Mouse (Mus musculus): ENCODE results near the gene Hspb8. TPM values are rescaled to one million over a fixed set of nuclear protein-coding genes. Genes with fewer than 3 reads are reported as not detected.
"Not testable (repeated sequence)": the region's sequence is repeated elsewhere in the genome, so short reads cannot be mapped to it uniquely, and the experiment has no call there.

Gene Hspb8
- polyA plus RNA-seq, 1 experiment: 1.1 TPM

GRCm38 (mm10) chr5:116389321-116389720, 33.3 kb downstream of the Hspb8 start:
- Histone ChIP-seq H3K36me3 (ENCODE audit: control insufficient read depth, insufficient read depth, low read length) (no peaks in the 10 kb centered on the region), H3K4me3 (ENCODE audit: control insufficient read depth, low read depth, low read length) (no peak overlapping the region), H3K27me3 (ENCODE audit: control insufficient read depth, insufficient read depth, low read length) (no peaks in the 10 kb centered on the region), H3K4me1 (ENCODE audit: control insufficient read depth, insufficient read depth, low read length) (peaks cover 4% of the 10 kb centered on the region), H3K27ac (ENCODE audit: control insufficient read depth, insufficient read depth, low read depth, low read length) (no peak overlapping the region)
- TF ChIP-seq CTCF (IDR thresholded peaks at IDR 0.05; ENCODE audit: control insufficient read depth, insufficient read depth, insufficient replicate concordance, low read depth, low read length) (no peak), POLR2A (IDR thresholded peaks at IDR 0.05; ENCODE audit: control insufficient read depth, low read depth, low read length) (no peak)

DNA sequence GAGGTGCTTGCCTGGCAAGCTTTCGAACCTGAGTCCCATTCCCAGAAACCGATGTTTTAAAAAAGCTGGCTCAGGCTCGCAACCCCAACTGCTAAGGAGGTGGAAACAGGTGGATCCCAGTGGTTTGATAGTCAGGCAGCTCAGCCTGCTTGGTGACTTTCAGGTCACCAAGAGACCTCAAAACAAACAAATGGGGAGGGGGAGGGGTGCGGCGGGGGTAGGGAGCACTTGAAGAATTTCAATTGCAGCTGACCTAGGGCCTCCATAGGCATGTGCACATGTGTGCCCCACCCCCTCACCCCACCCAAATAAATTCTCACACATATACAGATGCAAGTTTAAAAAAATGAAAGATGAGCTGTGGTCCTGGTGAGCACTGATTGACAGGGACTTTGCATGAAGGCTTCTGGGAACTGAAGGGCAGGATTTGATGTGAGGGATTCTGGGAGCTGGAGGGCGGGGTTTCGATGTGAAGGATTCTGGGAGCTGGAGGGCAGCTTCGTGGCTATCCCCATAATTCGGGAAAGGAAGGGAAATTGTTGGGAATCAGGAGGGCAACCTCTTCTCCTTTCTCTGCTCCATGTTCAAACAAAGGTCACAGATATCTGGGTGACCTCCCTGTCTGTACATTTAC, 35.2 kb downstream of the Hspb8 start:
- TF ChIP-seq CTCF (IDR thresholded peaks at IDR 0.05; ENCODE audit: control insufficient read depth, insufficient read depth, insufficient replicate concordance, low read depth, low read length) (no peak), POLR2A (IDR thresholded peaks at IDR 0.05; ENCODE audit: control insufficient read depth, low read depth, low read length) (no peak)
- H3K4me3 ChIP-seq (ENCODE audit: control insufficient read depth, low read depth, low read length): no peak overlapping the region
- peaks cover 4% of the 10 kb centered on the region for H3K4me1 ChIP-seq (ENCODE audit: control insufficient read depth, insufficient read depth, low read length)
- H3K27ac ChIP-seq (ENCODE audit: control insufficient read depth, insufficient read depth, low read depth, low read length): no peak overlapping the region
- no peaks in the 10 kb centered on the region for H3K27me3 ChIP-seq (ENCODE audit: control insufficient read depth, insufficient read depth, low read length)
- H3K36me3 ChIP-seq (ENCODE audit: control insufficient read depth, insufficient read depth, low read length): no peaks in the 10 kb centered on the region

DNA sequence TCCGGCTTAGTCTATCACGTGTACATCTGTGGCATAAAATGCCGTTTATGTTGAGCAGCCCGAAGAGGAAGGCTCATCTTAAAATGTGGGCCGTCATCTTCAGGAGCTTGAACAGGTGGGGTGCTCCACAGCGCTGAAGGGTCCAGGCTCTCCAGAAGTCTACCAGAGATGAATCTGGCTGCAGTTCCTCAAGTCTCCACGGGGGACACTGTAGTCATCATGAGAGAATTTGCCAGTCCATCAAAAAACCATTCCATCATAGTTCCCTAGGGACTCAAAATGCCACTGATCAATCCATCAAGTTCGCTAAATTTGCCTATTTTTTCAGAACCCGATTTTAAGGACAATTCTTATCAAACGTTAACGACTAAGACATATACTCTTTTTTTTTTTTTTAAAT, 36.6 kb downstream of the Hspb8 start:
- Histone ChIP-seq H3K27ac (ENCODE audit: control insufficient read depth, insufficient read depth, low read depth, low read length) (no peak overlapping the region), H3K4me3 (ENCODE audit: control insufficient read depth, low read depth, low read length) (no peak overlapping the region; the same call in 1 of the 2 replicates), H3K4me1 (ENCODE audit: control insufficient read depth, insufficient read depth, low read length) (peaks cover 9% of the 10 kb centered on the region), H3K27me3 (ENCODE audit: control insufficient read depth, insufficient read depth, low read length) (no peaks in the 10 kb centered on the region; the same call in 1 of the 2 replicates), H3K36me3 (ENCODE audit: control insufficient read depth, insufficient read depth, low read length) (no peaks in the 10 kb centered on the region)
- TF ChIP-seq CTCF (IDR thresholded peaks at IDR 0.05; ENCODE audit: control insufficient read depth, insufficient read depth, insufficient replicate concordance, low read depth, low read length): peak; percentile 51; the same call in 1 of the 2 replicates
- no peak for TF ChIP-seq POLR2A (IDR thresholded peaks at IDR 0.05; ENCODE audit: control insufficient read depth, low read depth, low read length)

GRCm38 (mm10) chr5:116382646-116383045, 40.0 kb downstream of the Hspb8 start:
- not testable (repeated sequence) for H3K27me3 ChIP-seq (ENCODE audit: control insufficient read depth, insufficient read depth, low read length); H3K27ac ChIP-seq (ENCODE audit: control insufficient read depth, insufficient read depth, low read depth, low read length); H3K4me1 ChIP-seq (ENCODE audit: control insufficient read depth, insufficient read depth, low read length); H3K36me3 ChIP-seq (ENCODE audit: control insufficient read depth, insufficient read depth, low read length)
- H3K4me3 ChIP-seq (ENCODE audit: control insufficient read depth, low read depth, low read length): peak overlapping the region; percentile 70; the same call in 1 of the 2 replicates

DNA sequence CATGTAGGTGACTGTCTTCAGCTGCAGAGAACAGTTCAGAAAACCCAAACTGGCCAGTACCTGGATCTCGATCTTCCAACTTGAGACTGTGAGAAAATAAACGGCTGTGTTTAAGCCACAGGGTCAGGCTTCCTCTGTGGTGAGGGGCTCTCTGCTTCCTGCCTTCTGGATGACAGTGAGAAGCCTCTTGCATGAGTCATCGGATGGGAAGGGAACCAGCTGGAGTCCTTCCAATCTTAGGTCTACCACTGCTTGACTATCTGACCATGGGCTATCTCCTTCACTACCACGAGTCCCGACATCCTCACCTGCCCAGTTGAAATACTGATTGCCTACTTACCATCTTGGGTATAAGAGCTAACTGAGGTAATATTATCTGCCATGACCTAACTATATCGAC, 40.9 kb downstream of the Hspb8 start:
- H3K27me3 ChIP-seq (ENCODE audit: control insufficient read depth, insufficient read depth, low read length): peaks cover 3% of the 10 kb centered on the region; the same call in 1 of the 2 replicates
- H3K4me3 ChIP-seq (ENCODE audit: control insufficient read depth, low read depth, low read length): peak overlapping the region; percentile 91
- H3K4me1 ChIP-seq (ENCODE audit: control insufficient read depth, insufficient read depth, low read length): peaks cover 7% of the 10 kb centered on the region
- TF ChIP-seq CTCF (IDR thresholded peaks at IDR 0.05; ENCODE audit: control insufficient read depth, insufficient read depth, insufficient replicate concordance, low read depth, low read length) (no peak), POLR2A (IDR thresholded peaks at IDR 0.05; ENCODE audit: control insufficient read depth, low read depth, low read length) (no peak)
- H3K27ac ChIP-seq (ENCODE audit: control insufficient read depth, insufficient read depth, low read depth, low read length): no peak overlapping the region
- no peaks in the 10 kb centered on the region for H3K36me3 ChIP-seq (ENCODE audit: control insufficient read depth, insufficient read depth, low read length)

GRCm38 (mm10) chr5:116381217-116381616, 41.4 kb downstream of the Hspb8 start:
- Histone ChIP-seq H3K27me3 (ENCODE audit: control insufficient read depth, insufficient read depth, low read length) (peaks cover 3% of the 10 kb centered on the region; the same call in 1 of the 2 replicates), H3K36me3 (ENCODE audit: control insufficient read depth, insufficient read depth, low read length) (no peaks in the 10 kb centered on the region), H3K4me3 (ENCODE audit: control insufficient read depth, low read depth, low read length) (peak overlapping the region; percentile 91), H3K4me1 (ENCODE audit: control insufficient read depth, insufficient read depth, low read length) (peaks cover 7% of the 10 kb centered on the region), H3K27ac (ENCODE audit: control insufficient read depth, insufficient read depth, low read depth, low read length) (no peak overlapping the region)
- TF ChIP-seq CTCF (IDR thresholded peaks at IDR 0.05; ENCODE audit: control insufficient read depth, insufficient read depth, insufficient replicate concordance, low read depth, low read length) (no peak), POLR2A (IDR thresholded peaks at IDR 0.05; ENCODE audit: control insufficient read depth, low read depth, low read length) (no peak)

DNA sequence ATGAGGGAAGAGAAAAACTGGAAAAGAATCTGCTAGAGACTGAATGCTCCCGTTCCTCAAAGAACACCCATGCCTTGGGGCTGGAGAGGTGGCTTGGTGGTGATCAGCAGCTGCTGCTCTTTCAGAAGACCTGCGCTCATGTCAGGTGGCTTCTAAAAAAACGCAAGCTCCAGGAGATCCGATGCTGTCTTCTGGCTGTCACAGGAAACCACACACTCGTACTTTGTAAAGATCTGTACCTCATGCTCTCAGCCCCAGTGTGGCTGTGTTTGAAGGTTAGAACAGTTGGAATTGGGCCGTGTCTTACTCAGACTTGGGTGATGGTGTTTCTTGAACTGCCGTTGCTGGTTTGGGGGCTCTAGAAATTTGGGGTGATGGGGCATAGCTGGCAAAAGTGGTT, 42.3 kb downstream of the Hspb8 start:
- Histone ChIP-seq H3K4me3 (ENCODE audit: control insufficient read depth, low read depth, low read length) (peak overlapping the region; percentile 91), H3K36me3 (ENCODE audit: control insufficient read depth, insufficient read depth, low read length) (no peaks in the 10 kb centered on the region), H3K27me3 (ENCODE audit: control insufficient read depth, insufficient read depth, low read length) (peaks cover 3% of the 10 kb centered on the region; the same call in 1 of the 2 replicates), H3K27ac (ENCODE audit: control insufficient read depth, insufficient read depth, low read depth, low read length) (no peak overlapping the region), H3K4me1 (ENCODE audit: control insufficient read depth, insufficient read depth, low read length) (peaks cover 7% of the 10 kb centered on the region)
- TF ChIP-seq POLR2A (IDR thresholded peaks at IDR 0.05; ENCODE audit: control insufficient read depth, low read depth, low read length): no peak
- TF ChIP-seq CTCF (IDR thresholded peaks at IDR 0.05; ENCODE audit: control insufficient read depth, insufficient read depth, insufficient replicate concordance, low read depth, low read length): no peak
